Mouse (Mus musculus): ENCODE data around the gene Csad.
"Not testable (repeated sequence)": the region's sequence is repeated elsewhere in the genome, so short reads cannot be mapped to it uniquely, and the experiment has no call there.

The Csad gene

DNA sequence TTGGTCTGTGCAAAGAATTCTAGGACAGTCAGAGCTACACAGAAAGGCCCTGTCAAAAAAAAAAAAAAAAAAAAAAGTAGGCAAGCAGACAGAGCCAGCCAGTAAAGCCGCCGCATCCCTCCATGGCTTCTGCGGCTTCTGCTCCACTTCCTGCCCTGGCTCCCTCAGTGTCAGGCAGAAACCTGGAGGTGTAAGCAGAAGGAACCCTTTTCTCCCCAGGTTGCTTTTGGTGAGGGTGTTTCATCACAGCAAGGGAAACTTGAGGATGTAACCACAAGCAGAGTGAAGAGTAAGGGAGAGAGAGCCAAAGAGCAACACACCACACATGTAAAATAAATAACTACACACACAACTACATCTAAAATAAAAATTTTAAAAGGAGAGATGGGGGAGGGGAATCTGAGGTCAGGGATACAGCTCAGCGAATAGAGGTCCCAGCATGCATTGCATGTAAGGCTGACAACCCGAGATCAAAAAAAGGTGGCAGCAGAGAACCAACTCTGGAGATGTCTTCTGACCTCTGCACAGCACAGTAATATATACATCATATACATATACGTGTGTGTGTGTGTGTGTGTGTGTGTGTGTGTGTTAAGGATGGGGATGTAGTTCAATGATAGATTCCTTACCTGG lies 38.9 kb downstream of the Csad start:
- DNase-seq (ENCODE audit: low read depth, low spot score): no peak

GRCm38 (mm10) chr15:102163900-102164693 lies 40.4 kb downstream of the Csad start:
- peak; percentile 56 for DNase-seq (ENCODE audit: low read depth, low spot score)

DNA sequence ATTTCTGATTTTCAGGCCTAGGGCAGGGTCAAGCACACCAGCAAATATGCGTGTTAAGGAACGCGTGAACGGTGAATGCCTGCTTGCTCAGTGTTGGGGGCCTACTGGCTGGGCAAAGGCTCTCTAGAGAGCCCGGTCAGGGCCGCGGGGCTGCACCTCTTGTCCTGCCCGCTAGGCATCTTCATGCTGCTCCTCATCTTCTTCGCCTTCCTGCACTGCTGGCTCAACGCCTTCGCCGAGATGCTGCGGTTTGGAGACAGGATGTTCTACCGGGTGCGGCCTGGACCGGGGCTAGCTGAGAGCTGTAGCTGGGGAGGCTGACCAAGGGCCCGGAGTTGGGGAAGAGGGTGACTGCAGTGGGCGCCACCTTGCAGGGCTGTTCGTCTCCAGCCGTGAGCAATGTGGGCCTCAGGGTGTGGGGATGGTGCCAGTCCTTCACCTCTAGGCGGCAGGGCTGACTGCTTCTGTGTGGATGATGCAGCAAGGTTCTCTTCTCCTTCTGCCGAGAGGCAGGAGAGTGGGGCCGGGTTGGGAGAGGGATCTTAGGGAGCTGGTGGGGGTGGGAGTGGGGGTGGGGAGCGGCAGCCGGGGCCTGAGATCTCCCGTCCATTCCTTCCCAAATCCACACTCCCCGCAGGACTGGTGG lies 44.0 kb downstream of the Csad start:
- peak; percentile 73 for DNase-seq (ENCODE audit: low read depth, low spot score)

GRCm38 (mm10) chr15:102156836-102157235 lies 47.7 kb downstream of the Csad start:
- peak; percentile 56 for DNase-seq (ENCODE audit: low read depth, low spot score)

- DNase-seq (ENCODE audit: low read depth, low spot score): not testable (repeated sequence)
Measured at GRCm38 (mm10) chr15:102155006-102155405, 49.5 kb downstream of the Csad start.

DNA sequence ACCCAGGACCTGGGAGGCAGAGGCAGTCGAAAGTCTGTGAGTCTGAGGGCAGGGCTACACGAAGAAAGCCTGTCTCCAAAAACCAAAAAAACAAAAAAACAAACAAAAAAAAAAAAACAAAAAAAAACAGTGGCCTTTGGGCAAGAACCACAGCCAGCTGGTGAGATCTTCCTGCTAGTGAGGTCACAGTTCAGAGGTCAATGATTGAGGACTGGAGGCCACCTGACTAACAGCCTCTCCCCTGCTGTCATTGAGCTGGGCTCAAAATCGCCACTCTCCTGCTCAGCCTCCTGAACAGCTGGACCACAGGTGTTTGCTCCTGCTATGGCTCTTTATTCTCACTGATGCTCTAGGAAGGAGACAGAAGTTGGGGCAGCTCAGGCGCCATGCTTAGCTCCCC lies 51.9 kb downstream of the Csad start:
- no peak for DNase-seq (ENCODE audit: low read depth, low spot score)

GRCm38 (mm10) chr15:102150301-102151135 lies 54.0 kb downstream of the Csad start, which contains the start of gene Soat2:
Gene Soat2, plus strand, starts transcription at chr15:102150526.
- DNase-seq (ENCODE audit: low read depth, low spot score): peak; percentile 47

GRCm38 (mm10) chr15:102149561-102149960 lies 55.0 kb downstream of the Csad start:
- no peak for DNase-seq (ENCODE audit: low read depth, low spot score)

DNA sequence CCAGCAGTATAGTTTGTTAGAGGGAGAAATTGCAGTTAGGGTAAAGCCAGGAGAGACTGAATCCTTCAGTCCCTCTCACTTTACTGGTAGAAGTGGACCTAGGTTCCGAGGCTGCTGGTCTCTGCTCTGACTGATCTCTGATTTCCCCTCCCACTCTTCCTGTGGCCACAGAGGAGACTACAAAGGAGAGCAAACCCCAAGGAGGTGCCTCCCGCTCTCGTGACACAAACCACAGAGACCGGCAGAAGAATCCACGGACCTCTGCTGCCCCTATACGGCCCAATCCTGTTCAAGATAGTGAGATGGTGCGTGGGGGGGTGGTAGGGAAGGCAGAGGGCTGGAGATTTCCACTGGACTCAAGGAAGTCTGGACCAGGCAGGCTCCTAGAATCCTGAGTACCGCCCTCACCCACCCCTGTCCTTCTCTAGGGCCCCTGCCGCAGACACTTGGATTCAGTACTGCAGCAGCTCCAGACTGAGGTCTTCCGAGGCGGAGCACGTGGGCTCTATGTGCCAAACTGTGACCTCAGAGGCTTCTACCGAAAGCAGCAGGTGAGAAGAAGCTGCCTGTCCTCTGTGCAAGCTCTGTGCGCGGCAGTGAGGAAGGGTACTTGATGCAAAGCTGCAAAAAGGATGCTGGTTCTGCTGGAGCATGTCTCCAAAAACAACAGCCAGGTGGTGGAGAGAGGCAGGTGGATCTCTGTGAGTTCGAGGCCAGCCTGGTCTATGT lies 56.7 kb downstream of the Csad start:
- DNase-seq (ENCODE audit: low read depth, low spot score): no peak

- DNase-seq (ENCODE audit: low read depth, low spot score): peak; percentile 60
Measured at GRCm38 (mm10) chr15:102146882-102147281, 57.6 kb downstream of the Csad start.

- no peak for DNase-seq (ENCODE audit: low read depth, low spot score)
Measured at GRCm38 (mm10) chr15:102146089-102146488, 58.4 kb downstream of the Csad start.

- DNase-seq (ENCODE audit: low read depth, low spot score): no peak
Measured at GRCm38 (mm10) chr15:102145330-102145729, 59.2 kb downstream of the Csad start.

- no peak for DNase-seq (ENCODE audit: low read depth, low spot score)
Measured at GRCm38 (mm10) chr15:102144726-102145125, 59.8 kb downstream of the Csad start.

DNA sequence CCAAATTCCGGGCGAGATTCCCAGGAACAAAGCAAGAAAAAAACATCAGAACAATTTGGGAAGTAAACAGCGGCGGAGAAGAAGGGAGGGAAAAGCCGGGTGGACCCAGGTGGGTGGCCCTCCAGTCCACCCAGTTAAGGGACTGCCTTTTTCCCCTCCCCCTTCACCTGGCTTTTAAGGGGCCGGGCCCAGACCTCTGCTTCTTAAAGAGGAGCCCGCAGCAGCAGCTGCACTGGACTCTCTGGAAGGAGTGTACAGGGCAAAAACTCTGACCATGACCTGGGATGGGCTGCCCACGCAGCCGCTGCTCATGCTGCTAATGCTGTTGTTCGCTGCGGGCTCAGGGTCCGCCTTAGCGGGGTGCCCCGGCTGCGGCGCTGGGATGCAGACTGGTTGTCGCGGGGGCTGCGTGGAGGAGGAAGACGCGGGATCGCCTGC lies 60.2 kb downstream of the Csad start, which contains the start of gene Igfbp6:
TSS of gene Igfbp6 (plus strand) at position 89 of the 438 bp plus-strand sequence.
- DNase-seq (ENCODE audit: low read depth, low spot score): no peak

- DNase-seq (ENCODE audit: low read depth, low spot score): peak; percentile 52
Measured at GRCm38 (mm10) chr15:102142914-102143912, 61.3 kb downstream of the Csad start.

DNA sequence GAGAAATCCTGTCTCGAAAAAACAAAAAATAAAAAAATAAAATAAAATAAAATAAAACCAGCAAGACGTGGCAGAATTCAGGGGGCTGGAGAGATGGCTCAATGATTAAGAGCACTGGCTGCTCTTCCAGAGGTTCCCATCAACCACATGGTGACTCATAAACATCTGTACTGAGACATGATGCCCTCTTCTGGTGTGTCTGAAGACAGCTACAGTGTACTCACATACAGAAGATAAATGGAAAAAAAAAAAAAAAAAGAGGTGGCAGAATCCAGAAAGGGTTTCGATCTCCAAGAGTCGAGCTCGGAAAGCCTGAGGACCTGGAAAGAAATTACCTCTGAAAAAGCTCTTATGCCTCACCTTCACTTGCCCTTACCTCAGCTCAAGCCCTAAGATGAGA lies 63.4 kb downstream of the Csad start:
- DNase-seq (ENCODE audit: low read depth, low spot score): no peak

- DNase-seq (ENCODE audit: low read depth, low spot score): peak; percentile 97
Measured at GRCm38 (mm10) chr15:102136129-102136758, 68.3 kb downstream of the Csad start, which contains the start of gene Spryd3. Gene Spryd3, minus strand, starts transcription at chr15:102136234.

DNA sequence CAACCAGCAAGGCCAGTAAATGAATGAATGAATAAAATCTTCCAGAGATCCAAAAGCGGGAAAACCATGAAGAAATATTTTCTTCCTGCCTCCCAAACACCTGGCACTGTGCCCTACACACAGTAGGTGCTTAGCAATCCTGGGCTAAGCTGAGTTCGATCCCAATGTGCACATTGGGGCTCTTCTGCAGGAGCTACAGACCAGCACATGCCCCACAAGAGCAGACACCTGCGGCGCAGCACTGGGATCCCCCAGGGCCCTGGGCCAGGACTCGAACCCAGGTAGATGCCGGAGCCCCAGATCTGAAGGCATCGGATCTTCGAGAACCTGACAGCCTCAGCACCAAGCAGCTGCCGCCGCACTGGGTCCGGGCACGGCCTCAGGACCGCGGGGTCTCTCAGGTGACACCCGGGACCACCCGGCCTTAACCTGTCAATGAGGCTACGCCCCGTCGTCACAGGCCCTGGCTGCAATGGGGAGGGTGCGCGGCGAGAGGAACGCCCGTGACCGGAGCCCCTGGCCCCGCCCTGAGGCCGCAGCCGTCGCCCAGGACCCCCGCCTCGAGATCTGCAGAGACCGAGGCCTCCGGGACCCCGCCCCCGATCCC lies 68.9 kb downstream of the Csad start:
- DNase-seq (ENCODE audit: low read depth, low spot score): no peak

GRCm38 (mm10) chr15:102134709-102135108 lies 69.8 kb downstream of the Csad start:
- no peak for DNase-seq (ENCODE audit: low read depth, low spot score)

Data from ES-CJ7 (cell line).